Mouse (Mus musculus): ENCODE results near the gene Mthfd2.
A peak's percentile ranks its signal among the peaks of the same experiment; 100 is the strongest.
"Not testable (repeated sequence)": the region's sequence is repeated elsewhere in the genome, so short reads cannot be mapped to it uniquely, and the experiment has no call there.

Mthfd2 gene

DNA sequence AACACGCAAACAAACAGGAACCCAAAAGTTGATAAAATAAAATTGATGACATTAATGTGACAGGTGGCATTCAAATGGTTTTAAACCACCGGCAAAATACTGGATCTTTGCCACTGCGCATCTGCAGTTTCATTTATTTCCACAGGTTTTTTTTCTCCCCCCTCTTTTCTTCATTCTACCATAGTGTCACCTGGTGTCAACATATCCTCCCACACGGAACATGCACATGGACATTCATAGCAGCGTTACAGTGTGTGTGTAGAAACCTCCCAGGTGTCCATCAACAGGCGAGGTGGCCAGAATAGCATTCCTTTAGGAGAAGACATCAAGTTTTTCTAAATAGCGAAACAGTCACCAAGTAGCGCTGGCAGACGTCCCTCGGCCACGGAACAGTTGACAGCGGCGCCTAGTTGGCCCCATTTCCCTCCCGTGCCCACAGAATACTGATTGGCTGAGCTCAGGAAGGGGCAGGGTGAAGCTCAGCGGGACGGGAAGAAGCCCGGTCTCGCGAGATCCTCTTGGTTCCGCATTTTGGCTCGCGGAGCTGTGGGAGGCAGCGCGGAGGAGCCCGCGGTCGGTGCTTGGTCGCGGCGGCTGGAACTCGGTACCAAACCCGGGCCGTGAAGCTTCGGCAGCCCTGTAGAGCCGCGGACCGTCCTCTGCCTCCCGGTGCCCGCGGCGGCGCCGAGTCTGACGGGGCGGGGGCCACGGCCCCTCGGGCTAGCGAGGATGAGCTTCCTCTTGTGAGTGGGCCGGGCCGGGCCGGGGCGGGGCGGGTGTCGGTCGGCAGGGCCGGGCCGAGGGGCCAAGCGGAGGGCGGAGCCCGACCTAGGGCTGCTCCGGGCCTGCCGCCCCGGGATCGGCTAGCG, at the start of gene Mthfd2, which contains the start of gene Mob1a:
Gene Mthfd2 (minus strand): TSS at position 384 of the 869 bp plus-strand sequence.
Gene Mob1a (plus strand): TSS at position 492 of the 869 bp plus-strand sequence.
- DNase-seq (ENCODE audit: low spot score in 2 of 2): peak; percentile 90 to 93

DNA sequence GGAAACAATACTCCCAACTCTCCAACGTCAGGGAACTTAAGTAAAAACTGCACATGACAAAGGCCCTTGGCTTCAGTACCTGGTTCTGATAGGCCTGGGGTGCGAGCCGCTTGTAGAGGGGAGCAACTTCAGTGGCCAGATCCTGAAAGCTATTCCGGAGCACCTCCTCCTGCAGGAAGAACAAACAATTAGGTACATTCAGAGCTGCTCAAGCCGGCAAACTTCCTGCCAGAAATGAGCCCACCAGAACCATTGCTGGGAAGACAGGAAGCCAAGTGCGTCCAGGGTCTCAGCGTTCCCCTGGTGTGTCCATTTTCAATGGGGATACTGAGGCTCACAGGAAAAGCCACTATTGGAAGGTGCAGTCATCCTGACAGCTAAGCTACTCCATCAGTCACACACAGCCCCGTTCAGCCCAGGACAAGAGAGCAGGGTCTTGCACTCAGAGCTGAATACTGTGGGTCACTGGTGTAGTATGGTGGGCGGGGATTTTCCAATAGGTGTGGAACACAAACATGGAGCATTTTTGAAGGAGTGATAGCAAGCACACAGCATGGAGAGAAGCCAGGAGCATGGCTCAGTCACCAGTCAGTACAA, 48.1 kb upstream of the Mthfd2 start:
- no peak for DNase-seq (ENCODE audit: low spot score in 2 of 2)

DNA sequence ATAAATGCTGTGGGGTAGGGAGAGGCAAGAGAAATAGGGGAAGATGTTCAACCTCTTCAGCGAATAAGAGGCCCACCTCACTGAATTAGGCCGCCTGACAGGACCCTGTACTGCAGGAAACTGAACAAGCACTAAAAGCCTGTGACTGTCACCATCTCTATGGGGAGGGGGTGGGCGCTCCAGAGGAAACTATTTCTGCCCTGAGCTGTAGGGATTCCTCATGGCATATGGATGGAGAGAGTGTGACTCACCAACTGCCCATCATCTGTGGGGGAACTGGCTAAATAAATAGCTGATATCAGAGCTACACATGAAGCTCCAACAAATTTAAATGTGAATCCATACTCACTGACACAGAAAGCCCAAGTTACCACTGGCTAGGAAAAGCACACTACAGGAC, 45.6 kb upstream of the Mthfd2 start:
- no peak for DNase-seq (ENCODE audit: low spot score in 2 of 2)

- no peak for DNase-seq (ENCODE audit: low spot score in 2 of 2)
Observed at GRCm38 (mm10) chr6:83370316-83370965, 44.7 kb upstream of the Mthfd2 start.

- DNase-seq (ENCODE audit: low spot score in 2 of 2): no peak
Observed at GRCm38 (mm10) chr6:83363075-83363474, 37.4 kb upstream of the Mthfd2 start.

DNA sequence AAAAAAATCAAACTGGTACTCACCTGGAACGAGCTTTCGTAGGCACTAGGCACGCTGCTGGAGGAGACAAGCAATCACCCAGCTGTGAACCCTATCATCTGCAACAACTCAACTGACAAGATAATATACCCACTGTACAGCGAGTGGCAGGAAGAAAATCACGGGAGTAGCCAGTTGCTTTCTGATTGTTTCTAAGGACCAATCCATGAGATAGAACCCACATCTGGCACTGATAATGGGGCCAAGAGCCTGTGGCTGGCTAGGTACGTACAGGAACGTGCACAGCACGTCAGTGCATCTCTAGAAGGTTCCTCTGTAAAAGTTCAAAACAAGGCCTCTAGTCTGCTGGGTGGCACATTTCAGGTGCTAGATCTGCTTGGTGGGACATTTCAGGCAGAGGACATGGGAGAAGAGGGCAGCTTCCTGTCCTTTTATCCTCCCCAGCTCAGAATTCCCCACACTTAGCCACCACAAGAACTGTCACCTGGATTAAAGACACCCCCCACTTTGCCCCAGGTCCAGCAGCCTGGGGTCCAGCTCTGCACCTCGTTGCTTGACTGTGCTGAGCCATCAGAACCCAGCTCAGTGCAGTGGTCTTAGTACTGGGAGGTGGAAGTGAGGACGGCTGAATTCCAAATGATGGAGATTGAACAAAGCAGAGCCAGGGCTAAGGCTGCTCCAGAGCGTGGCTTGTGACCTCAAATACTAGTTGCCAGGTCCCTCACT, 36.0 kb upstream of the Mthfd2 start:
- DNase-seq (ENCODE audit: low spot score in 2 of 2): no peak

DNA sequence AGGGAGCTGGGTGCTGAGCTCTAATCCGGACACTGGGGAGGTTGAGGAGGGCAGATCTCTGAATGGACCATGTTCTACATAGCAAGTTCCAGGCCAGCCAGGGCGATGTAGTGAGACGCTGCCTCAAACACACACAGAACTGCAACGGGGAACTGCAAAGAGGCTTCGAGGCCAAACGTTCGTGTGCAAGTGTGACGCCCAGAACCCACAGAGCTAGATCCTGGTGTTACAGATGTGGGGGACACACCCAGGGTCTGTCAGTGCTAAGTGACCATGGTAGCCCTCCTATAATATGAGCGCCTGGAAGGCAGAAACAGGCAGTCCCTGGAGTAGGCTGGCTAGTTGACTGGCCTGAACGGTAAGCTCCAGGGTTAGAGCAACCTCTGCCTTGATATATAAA, 31.7 kb upstream of the Mthfd2 start:
- DNase-seq (ENCODE audit: low spot score in 2 of 2): no peak

DNA sequence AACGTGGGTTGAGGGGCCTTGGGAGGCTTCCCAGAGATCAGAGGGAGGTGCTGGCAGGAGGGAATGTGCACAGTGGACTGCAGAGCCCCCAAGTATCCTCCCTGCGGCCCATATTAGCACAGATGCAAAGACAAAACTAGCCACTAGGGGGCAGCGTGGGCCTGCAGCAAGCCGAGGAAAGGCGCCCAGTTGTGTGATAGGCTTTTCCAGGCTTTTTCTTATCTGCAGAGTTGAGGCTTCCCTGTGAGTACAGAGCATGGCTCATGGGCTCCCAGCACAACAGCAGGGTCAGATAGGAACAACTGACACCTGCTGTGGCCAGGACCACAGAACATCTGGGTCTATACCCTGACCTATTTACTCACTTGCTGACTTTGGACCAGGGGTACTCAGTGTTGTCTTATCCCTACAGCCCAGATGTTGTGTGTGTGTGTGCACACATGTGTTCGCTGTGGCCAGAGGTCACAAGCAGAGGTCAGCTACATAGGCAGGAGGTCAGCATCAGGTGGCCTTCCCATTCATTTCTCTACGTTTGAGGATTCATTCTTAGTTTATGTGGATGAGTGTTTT, 30.9 kb upstream of the Mthfd2 start:
- DNase-seq (ENCODE audit: low spot score in 2 of 2): peak in 1 of 2 experiments; percentile 62

DNA sequence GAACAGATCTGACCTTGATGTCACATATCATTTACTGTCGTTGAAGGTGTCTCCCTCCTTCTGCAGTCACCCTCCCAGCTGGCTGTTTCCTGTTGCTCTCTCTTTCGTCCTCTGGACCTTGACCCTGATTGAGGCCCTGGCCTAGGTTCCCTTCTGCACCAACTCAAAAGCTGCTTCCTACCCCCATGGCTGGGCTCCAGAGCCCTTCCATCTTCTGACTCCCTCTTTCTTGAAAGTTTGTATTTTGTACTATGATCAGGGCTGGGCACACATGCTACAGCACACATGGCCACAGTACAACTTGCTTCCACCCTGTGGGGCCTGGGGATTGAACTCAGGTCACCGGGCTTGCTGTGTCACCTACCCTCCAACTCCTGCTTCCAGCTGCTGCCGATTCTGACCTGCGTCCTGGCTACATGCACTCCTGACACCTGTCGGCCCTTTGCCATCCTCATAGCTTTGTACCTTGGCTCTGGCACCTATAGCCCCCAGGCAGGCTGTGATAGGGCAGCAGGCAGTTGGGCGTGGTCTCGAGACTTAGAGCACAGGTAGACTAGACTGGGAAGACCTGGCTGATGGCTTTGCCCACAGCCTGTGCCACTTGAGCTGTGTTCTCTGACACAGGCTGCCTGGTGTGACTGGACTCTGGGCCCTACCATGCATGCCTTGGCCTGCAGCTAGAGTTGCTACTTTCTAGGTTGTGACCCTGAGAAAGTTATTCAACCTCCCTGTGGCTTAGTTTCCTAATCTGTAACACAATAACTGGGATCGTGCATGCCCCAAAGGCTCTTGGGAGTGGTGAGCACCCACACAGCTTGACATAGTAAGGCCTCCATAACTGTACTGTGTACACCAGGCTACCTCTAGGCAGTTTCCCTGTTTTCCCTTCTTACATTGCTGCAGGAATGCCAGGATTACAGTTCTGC, 29.4 kb upstream of the Mthfd2 start:
- no peak for DNase-seq (ENCODE audit: low spot score in 2 of 2)

DNA sequence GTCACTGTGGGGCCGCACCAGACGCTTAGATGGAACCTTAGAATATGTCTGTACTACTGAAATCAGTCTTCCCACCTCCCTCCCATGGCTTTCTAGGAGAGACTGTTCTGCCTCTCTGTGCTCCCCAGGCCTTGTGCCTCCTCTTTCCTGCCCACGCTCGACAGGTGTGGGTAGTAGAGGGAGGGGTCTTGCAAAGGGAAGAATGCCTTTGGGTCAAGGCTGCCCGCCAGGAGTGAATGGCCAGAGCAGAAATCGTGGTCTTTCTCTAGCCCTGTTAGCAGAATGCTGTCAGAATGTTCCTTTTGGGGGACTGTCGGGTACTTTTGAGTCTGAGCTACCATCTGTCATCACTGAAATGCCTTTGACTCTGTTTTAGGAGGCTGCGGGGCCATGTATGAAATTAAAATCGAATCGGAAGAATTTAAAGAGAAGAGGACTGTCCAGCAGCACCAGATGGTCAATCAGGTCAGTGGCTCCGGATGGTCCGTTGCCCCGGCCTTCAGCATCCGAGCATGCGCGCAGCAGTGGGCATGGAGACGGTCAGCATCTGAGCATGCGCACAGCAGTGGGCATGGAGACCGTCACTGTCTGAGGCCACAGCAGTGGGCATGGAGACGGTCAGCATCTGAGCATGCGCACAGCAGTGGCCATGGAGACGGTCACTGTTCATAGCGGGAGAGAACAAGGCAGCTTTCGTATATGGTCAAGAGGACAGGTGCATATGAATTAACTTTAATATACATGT, 27.1 kb upstream of the Mthfd2 start:
- no peak for DNase-seq (ENCODE audit: low spot score in 2 of 2)

- DNase-seq (ENCODE audit: low spot score in 2 of 2): no peak
Observed at GRCm38 (mm10) chr6:83351490-83352160, 25.9 kb upstream of the Mthfd2 start.

DNA sequence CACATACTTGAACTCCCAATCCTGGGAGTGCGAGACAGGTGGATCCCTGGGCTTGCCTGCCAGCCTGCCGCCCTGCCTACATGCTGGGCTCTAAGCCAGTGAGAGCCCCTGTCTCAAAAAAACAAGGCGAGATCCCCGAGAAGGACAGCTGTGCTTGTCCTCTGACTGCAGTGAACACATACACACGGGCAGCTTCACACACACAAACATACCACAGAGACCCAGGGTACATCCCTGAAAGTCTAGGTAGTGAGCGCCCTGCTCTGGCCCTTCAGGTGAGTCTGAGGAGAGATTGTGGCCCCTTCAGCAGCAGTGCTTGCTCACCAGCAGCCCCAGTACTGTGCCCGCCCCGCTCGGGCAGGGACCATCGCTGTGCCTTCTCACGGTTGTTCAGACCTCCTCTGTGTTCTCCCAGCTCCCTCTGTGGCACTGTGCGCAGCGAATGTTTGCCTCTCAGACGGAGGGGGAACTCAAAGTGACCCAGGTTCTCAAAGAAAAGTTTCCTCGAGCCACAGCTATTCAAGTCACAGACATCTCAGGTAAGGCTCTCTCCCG, 25.2 kb upstream of the Mthfd2 start:
- no peak for DNase-seq (ENCODE audit: low spot score in 2 of 2)

- DNase-seq (ENCODE audit: low spot score in 2 of 2): no peak
Observed at GRCm38 (mm10) chr6:83350172-83350571, 24.5 kb upstream of the Mthfd2 start.

- peak; percentile 77 to 81 for DNase-seq (ENCODE audit: low spot score in 2 of 2)
Observed at GRCm38 (mm10) chr6:83349274-83349958, 23.7 kb upstream of the Mthfd2 start.

- DNase-seq (ENCODE audit: low spot score in 2 of 2): no peak
Observed at GRCm38 (mm10) chr6:83348873-83349272, 23.2 kb upstream of the Mthfd2 start, which contains the start of gene Bola3. TSS of gene Bola3 (plus strand) at chr6:83349147.

GRCm38 (mm10) chr6:83347916-83348315, 22.2 kb upstream of the Mthfd2 start:
- DNase-seq (ENCODE audit: low spot score in 2 of 2): no peak

DNA sequence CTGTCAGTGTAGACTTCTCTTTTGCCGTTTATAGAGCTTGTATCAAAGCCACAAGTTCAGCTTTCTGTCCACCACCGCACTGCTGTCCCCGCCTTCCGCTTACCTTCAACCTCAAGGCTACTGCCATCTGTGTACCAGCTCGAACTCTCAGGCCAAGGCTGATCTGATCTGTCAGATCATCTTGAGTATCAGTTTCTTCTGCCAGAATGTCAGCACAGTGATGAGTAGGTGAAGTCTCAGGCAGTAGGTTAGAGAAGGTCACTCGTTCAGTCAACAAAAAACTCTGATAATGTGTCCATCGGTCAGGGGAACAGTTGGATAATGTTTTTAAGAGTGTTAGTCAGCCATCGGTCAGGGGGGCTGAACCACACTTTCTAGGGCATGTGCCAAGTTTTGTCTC, 19.6 kb upstream of the Mthfd2 start:
- not testable (repeated sequence) for DNase-seq (ENCODE audit: low spot score in 2 of 2)

DNA sequence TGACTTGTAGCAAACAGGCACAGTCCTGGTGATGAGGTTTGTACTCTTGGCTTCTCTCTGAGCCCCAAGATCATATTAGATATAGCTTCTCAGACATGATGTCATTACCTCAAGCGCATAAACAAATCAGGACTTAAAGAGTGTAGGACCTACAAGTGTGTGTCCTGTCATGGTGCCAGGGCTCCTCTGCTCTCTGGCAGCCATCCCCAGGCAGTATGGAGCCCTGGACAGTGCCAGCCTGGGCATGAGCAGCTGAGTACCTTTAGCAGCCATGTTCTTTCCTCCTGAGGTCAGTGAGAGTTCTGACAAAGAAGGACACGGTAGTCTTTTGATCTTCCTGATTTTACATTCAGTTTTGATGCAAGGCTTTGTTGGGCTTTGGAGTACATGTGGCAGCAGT, 17.2 kb upstream of the Mthfd2 start:
- no peak for DNase-seq (ENCODE audit: low spot score in 2 of 2)

Measured in right cerebral cortex, postnatal 36 days (tissue).